Mouse (Mus musculus): ENCODE data around the gene 4933403O08Rik.

DNA sequence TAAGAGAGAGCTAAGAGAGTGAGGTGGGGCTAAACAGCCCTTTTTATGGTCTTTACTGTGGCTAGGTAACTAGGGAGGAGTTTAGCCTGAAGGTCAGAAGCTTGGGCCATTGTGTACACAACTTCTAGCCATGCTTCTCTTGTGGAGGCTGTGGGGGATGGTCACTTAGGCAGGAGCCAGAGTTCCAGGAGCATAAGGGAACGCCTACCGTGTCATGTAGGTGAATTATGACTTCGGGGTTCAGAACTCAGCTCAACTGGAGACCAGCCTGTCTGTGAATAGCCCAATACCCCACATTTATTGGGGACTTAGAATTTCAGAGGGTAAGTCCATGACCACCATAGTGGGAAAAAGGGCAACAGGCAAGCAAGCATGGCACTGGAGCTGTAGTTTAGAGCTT, at the start of gene 4933403O08Rik:
- TF ChIP-seq POLR2A (IDR thresholded peaks at IDR 0.05; ENCODE audit: borderline replicate concordance, extremely low read depth, low read depth, low read length) (no peak), CTCF (IDR thresholded peaks at IDR 0.05; ENCODE audit: insufficient read depth, low read length) (no peak)
